Mouse (Mus musculus): ENCODE data around the gene Myh3. TPM values are rescaled to one million over a fixed set of nuclear protein-coding genes. Genes with fewer than 3 reads are reported as not detected.

The Myh3 gene
- polyA plus RNA-seq, 1 experiment, result 1.4 TPM

GRCm38 (mm10) chr11:67146409-67147282, 68.5 kb downstream of the Myh3 start:
- TF ChIP-seq POLR2A (IDR thresholded peaks at IDR 0.05; ENCODE audit: borderline replicate concordance, extremely low read depth, insufficient read depth, insufficient read length, poor library complexity, severe bottlenecking), result no peak
- TF ChIP-seq CTCF (IDR thresholded peaks at IDR 0.05; ENCODE audit: borderline replicate concordance, extremely low read depth, insufficient read depth, insufficient read length), result no peak
- no peak for DNase-seq (ENCODE audit: low read depth)

- TF ChIP-seq CTCF (IDR thresholded peaks at IDR 0.05; ENCODE audit: borderline replicate concordance, extremely low read depth, insufficient read depth, insufficient read length) (no peak), POLR2A (IDR thresholded peaks at IDR 0.05; ENCODE audit: borderline replicate concordance, extremely low read depth, insufficient read depth, insufficient read length, poor library complexity, severe bottlenecking) (no peak)
- no peak for DNase-seq (ENCODE audit: low read depth)
Measured at GRCm38 (mm10) chr11:67147283-67147921, 69.3 kb downstream of the Myh3 start.

GRCm38 (mm10) chr11:67148286-67149012, 70.3 kb downstream of the Myh3 start:
- no peak for DNase-seq (ENCODE audit: low read depth)
- TF ChIP-seq POLR2A (IDR thresholded peaks at IDR 0.05; ENCODE audit: borderline replicate concordance, extremely low read depth, insufficient read depth, insufficient read length, poor library complexity, severe bottlenecking) (no peak), CTCF (IDR thresholded peaks at IDR 0.05; ENCODE audit: borderline replicate concordance, extremely low read depth, insufficient read depth, insufficient read length) (no peak)

- TF ChIP-seq POLR2A (IDR thresholded peaks at IDR 0.05; ENCODE audit: borderline replicate concordance, extremely low read depth, insufficient read depth, insufficient read length, poor library complexity, severe bottlenecking), result no peak
- no peak for TF ChIP-seq CTCF (IDR thresholded peaks at IDR 0.05; ENCODE audit: borderline replicate concordance, extremely low read depth, insufficient read depth, insufficient read length)
- DNase-seq (ENCODE audit: low read depth), result no peak
Measured at GRCm38 (mm10) chr11:67150237-67150636, 72.1 kb downstream of the Myh3 start.

GRCm38 (mm10) chr11:67151159-67151558, 73.1 kb downstream of the Myh3 start:
- TF ChIP-seq CTCF (IDR thresholded peaks at IDR 0.05; ENCODE audit: borderline replicate concordance, extremely low read depth, insufficient read depth, insufficient read length) (no peak), POLR2A (IDR thresholded peaks at IDR 0.05; ENCODE audit: borderline replicate concordance, extremely low read depth, insufficient read depth, insufficient read length, poor library complexity, severe bottlenecking) (no peak)
- no peak for DNase-seq (ENCODE audit: low read depth)

Other genes with a start within 250 kb of the Myh3 start
- gene Pirt, start 166.3 kb upstream of the Myh3 start, polyA plus RNA-seq (2012; rRNA removed), result 0.25 and 1.7 TPM in 2 replicates
- gene Tmem238l, start 121.7 kb upstream of the Myh3 start, polyA plus RNA-seq (2012; rRNA removed), result 0.10 TPM in 1 of 2 replicates, not detected in the other
- 0.45 and 0.93 TPM in 2 replicates for gene Tmem220, start 53.1 kb upstream of the Myh3 start, polyA plus RNA-seq (2012; rRNA removed)
- gene Adprm, start 25.7 kb upstream of the Myh3 start, polyA plus RNA-seq (2012; rRNA removed), result 28.8 and 33.5 TPM in 2 replicates
- 5.6 and 7.5 TPM in 2 replicates for gene Sco1, start 25.6 kb upstream of the Myh3 start, polyA plus RNA-seq (2012; rRNA removed)
- gene Myh2, start 92.7 kb downstream of the Myh3 start, polyA plus RNA-seq (2012; rRNA removed), result 0.08 TPM in 1 of 2 replicates, not detected in the other
- gene Myh1, start 121.8 kb downstream of the Myh3 start, polyA plus RNA-seq (2012; rRNA removed), result 0.01 and 0.04 TPM in 2 replicates
- 0.01 TPM in 1 of 2 replicates, not detected in the other for gene Myh4, start 159.7 kb downstream of the Myh3 start, polyA plus RNA-seq (2012; rRNA removed)
- gene Myh8, start 198.8 kb downstream of the Myh3 start, polyA plus RNA-seq (2012; rRNA removed), result 0.20 and 1.0 TPM in 2 replicates
- gene Myh13, start 243.4 kb downstream of the Myh3 start, polyA plus RNA-seq (2012; rRNA removed), result 0.04 TPM in 1 of 2 replicates, not detected in the other